Mouse (Mus musculus) CD4-positive, CD25-positive, alpha-beta regulatory T cell, adult 4 months (primary cell): Measurements from ENCODE around the gene Lsmem1. TPM values are rescaled to one million over a fixed set of nuclear protein-coding genes. Genes with fewer than 3 reads are reported as not detected.
A peak's percentile ranks its signal among the peaks of the same experiment; 100 is the strongest.
"Not testable (repeated sequence)": the region's sequence is repeated elsewhere in the genome, so short reads cannot be mapped to it uniquely, and the experiment has no call there.

Source experiments
- ATAC-seq: one replicate; pipeline ENCODE4 v1.8.0; 2017
- polyA plus RNA-seq, 2 experiments: library from polyadenylated mRNA; unstranded; fragments of 100-300 nt; shearing (Covaris generic); gene quantifications; one replicate each; pipeline ENCODE4 v1.2.1; 2017

The Lsmem1 gene
- polyA plus RNA-seq, 2 experiments from 2014 or later: not detected

GRCm38 (mm10) chr12:40209049-40209448, 9.8 kb upstream of the Lsmem1 start:
- no peak for ATAC-seq

- ATAC-seq: no peak
Measured at GRCm38 (mm10) chr12:40207909-40208308, 8.6 kb upstream of the Lsmem1 start.

GRCm38 (mm10) chr12:40202161-40203035, 3.1 kb upstream of the Lsmem1 start:
- no peak for ATAC-seq

GRCm38 (mm10) chr12:40200484-40201235, 1.4 kb upstream of the Lsmem1 start:
- no peak for ATAC-seq

- ATAC-seq: peak; percentile 81
Measured at GRCm38 (mm10) chr12:40199795-40200402, 609 bp upstream of the Lsmem1 start.

- ATAC-seq: peak; percentile 53
Measured at GRCm38 (mm10) chr12:40198427-40198826, 863 bp downstream of the Lsmem1 start.

GRCm38 (mm10) chr12:40198019-40198418, 1.3 kb downstream of the Lsmem1 start:
- ATAC-seq: no peak

- ATAC-seq: no peak
Measured at GRCm38 (mm10) chr12:40197511-40197910, 1.8 kb downstream of the Lsmem1 start.

- ATAC-seq: no peak
Measured at GRCm38 (mm10) chr12:40185474-40185873, 13.8 kb downstream of the Lsmem1 start.

GRCm38 (mm10) chr12:40177089-40177488, 22.2 kb downstream of the Lsmem1 start:
- ATAC-seq: peak; percentile 88

- no peak for ATAC-seq
Measured at GRCm38 (mm10) chr12:40176158-40176557, 23.1 kb downstream of the Lsmem1 start.

- not testable (repeated sequence) for ATAC-seq
Measured at GRCm38 (mm10) chr12:40175171-40175570, 24.1 kb downstream of the Lsmem1 start.

- peak; percentile 60 for ATAC-seq
Measured at GRCm38 (mm10) chr12:40171637-40172036, 27.7 kb downstream of the Lsmem1 start.

GRCm38 (mm10) chr12:40169675-40170074, 29.6 kb downstream of the Lsmem1 start:
- ATAC-seq: no peak

- peak; percentile 92 for ATAC-seq
Measured at GRCm38 (mm10) chr12:40164621-40165020, 34.7 kb downstream of the Lsmem1 start.

- no peak for ATAC-seq
Measured at GRCm38 (mm10) chr12:40160777-40161176, 38.5 kb downstream of the Lsmem1 start.

GRCm38 (mm10) chr12:40154188-40154587, 45.1 kb downstream of the Lsmem1 start:
- no peak for ATAC-seq

GRCm38 (mm10) chr12:40152353-40153069, 46.8 kb downstream of the Lsmem1 start:
- no peak for ATAC-seq

GRCm38 (mm10) chr12:40147319-40147718, 52.0 kb downstream of the Lsmem1 start:
- ATAC-seq: no peak

- ATAC-seq: no peak
Measured at GRCm38 (mm10) chr12:40146510-40146909, 52.8 kb downstream of the Lsmem1 start.

GRCm38 (mm10) chr12:40140706-40141105, 58.6 kb downstream of the Lsmem1 start:
- ATAC-seq: no peak

- ATAC-seq: no peak
Measured at GRCm38 (mm10) chr12:40139484-40140245, 59.6 kb downstream of the Lsmem1 start.
